Mouse (Mus musculus) layer of hippocampus, postnatal 10 days (tissue): ENCODE measurements at regions not wholly inside any gene's neighbourhood (a gene's known extent, or its start where the extent isn't known, plus 50 kb on each side); places are given as distances from the start of the nearest gene placed in this dataset.
A peak's percentile ranks its signal among the peaks of the same experiment; 100 is the strongest.

Experiments
- DNase-seq, 2 experiments: peaks; one replicate each; pipeline ENCODE4 v3.0.0; 2021; ENCODE audit warnings: low spot score in 2 of 2

DNA sequence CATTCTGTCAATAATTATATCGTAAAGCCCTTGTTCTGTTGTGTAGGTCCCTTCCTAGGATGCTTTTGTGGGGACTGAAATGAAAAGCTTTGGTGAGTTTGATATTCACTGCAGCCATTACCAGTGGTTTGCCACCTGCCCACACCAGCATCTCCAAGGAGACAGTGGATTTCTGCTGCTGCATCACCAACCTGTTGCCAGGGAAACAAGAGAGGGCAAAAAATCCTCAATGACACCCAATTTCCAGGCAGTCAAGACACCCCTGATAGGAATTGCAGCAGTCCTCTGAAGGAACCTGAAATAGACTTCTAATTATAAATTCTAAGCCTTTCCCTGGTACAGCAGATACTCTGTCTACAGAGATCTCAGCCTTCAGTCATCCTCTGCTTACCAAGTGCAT, 56.1 kb upstream of the Gap43 start:
- peak in 1 of 2 experiments; percentile 18 for DNase-seq
